Comparison of ENCODE assay signal across 20 mouse cellular contexts in the genomic region with DNA sequence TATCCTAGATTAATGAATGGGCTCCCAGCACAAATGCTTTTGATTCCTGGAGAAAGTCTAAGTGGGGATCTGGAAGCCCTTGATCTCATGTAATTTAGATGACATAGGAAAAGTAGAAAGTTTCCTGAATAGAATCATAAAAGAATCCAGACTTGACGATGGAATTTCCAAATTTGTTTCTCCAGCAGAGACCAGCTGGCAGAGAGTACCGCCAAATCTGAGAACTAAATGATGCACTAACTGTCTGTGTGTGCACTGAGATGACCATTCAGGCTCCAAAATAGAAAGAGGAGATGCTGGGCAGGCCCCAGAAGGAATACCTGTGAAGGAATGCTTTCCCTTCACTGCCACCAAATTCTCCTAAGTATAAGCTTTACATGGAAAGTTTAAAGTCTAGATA.
A peak's percentile ranks its signal among the peaks of the same experiment; 100 is the strongest.
DNase-seq lines count a peak whose midpoint lies in the region; ATAC-seq and TF ChIP-seq lines count a peak whose summit lies in the region.
"Had no signal": no experiment of that assay in that cellular context is flagged by ENCODE, and none has a peak within 500 bp of the region (broad histone marks: within the 10 kb centered on the region; RNA-seq: fewer than 3 reads in every experiment).

No protein-coding gene starts in this region.

- no peaks in the 10 kb centered on the region for H3K9me3 ChIP-seq in forebrain, postnatal 0 days (ENCODE audit: low read length)
- no peaks in the 10 kb centered on the region for H3K9me3 ChIP-seq in forebrain, embryonic 16.5 days (ENCODE audit: control insufficient read depth, low read length)
- H3K9me3 ChIP-seq: embryonic facial prominence, embryonic 13.5 days; embryonic facial prominence, embryonic 15.5 days; forebrain, embryonic 10.5 days; forebrain, embryonic 12.5 days had no signal

- DNase-seq in forebrain, postnatal 0 days = peak; percentile 42
- DNase-seq in frontal cortex, adult 2 months (ENCODE audit: extremely low spot score in 1 of 2, low spot score in 1 of 2) = peak; percentile 3 to 8
- no peak for DNase-seq in frontal cortex, postnatal 36 days (ENCODE audit: low spot score in 2 of 2)
- DNase-seq in brain, embryonic 18.5 days (ENCODE audit: low read depth, low spot score) = peak; percentile 14
- no peak for DNase-seq in spleen, postnatal 10 days (ENCODE audit: low spot score in 2 of 2)
- DNase-seq: adrenal gland, adult 2 months; adrenal gland, postnatal 10 days; adrenal gland, postnatal 25 days; cerebellum, adult 11 months; cerebellum, adult 18-20 months; cerebellum, adult 9-10 months; cerebellum, postnatal 36 days; embryo, embryonic 11 days had no signal

- no peaks in the 10 kb centered on the region for H3K27me3 ChIP-seq in forebrain, postnatal 0 days (ENCODE audit: insufficient read depth, low read length)
- no peaks in the 10 kb centered on the region for H3K27me3 ChIP-seq in forebrain, embryonic 16.5 days (replicated peaks; ENCODE audit: control insufficient read depth, insufficient read depth, low read length)
- H3K27me3 ChIP-seq: embryonic facial prominence, embryonic 13.5 days; embryonic facial prominence, embryonic 15.5 days; forebrain, embryonic 12.5 days had no signal

- no peaks in the 10 kb centered on the region for H3K4me1 ChIP-seq in forebrain, postnatal 0 days (ENCODE audit: insufficient read depth)
- peaks cover 2% of the 10 kb centered on the region for H3K4me1 ChIP-seq in forebrain, embryonic 16.5 days (replicated peaks; ENCODE audit: control insufficient read depth, insufficient read depth, low read length)
- H3K4me1 ChIP-seq: forebrain, embryonic 10.5 days; forebrain, embryonic 12.5 days had no signal

- no peak overlapping the region for H3K9ac ChIP-seq in forebrain, postnatal 0 days
- H3K9ac ChIP-seq in forebrain, embryonic 16.5 days (replicated peaks; ENCODE audit: low read depth, low read length) = no peak overlapping the region
- H3K9ac ChIP-seq: embryonic facial prominence, embryonic 13.5 days; embryonic facial prominence, embryonic 15.5 days; forebrain, embryonic 12.5 days had no signal

- 39% methylated on average over 2 of the region's 2 CpGs for WGBS in forebrain, postnatal 0 days
- 39% methylated on average over 2 of the region's 2 CpGs for WGBS in forebrain, embryonic 16.5 days

- no peak overlapping the region for H3K4me2 ChIP-seq in forebrain, postnatal 0 days (ENCODE audit: low read depth)
- no peak overlapping the region for H3K4me2 ChIP-seq in forebrain, embryonic 16.5 days (ENCODE audit: low read length)
- H3K4me2 ChIP-seq: embryonic facial prominence, embryonic 13.5 days; embryonic facial prominence, embryonic 15.5 days; forebrain, embryonic 12.5 days had no signal

- H3K27ac ChIP-seq in forebrain, postnatal 0 days (ENCODE audit: low read depth, low read length) = no peak overlapping the region
- no peak overlapping the region for H3K27ac ChIP-seq in forebrain, embryonic 16.5 days (ENCODE audit: low read length)
- H3K27ac ChIP-seq: embryonic facial prominence, embryonic 13.5 days; embryonic facial prominence, embryonic 15.5 days; forebrain, embryonic 10.5 days; forebrain, embryonic 12.5 days had no signal

- TF ChIP-seq CTCF in forebrain, postnatal 0 days (IDR thresholded peaks at IDR 0.05; ENCODE audit: low read depth) = no peak

- no peaks in the 10 kb centered on the region for H3K36me3 ChIP-seq in forebrain, postnatal 0 days (ENCODE audit: insufficient read depth)
- H3K36me3 ChIP-seq in forebrain, embryonic 16.5 days (ENCODE audit: control insufficient read depth, insufficient read depth) = no peaks in the 10 kb centered on the region
- H3K36me3 ChIP-seq: embryonic facial prominence, embryonic 13.5 days; embryonic facial prominence, embryonic 15.5 days; forebrain, embryonic 10.5 days; forebrain, embryonic 12.5 days had no signal

- H3K4me3 ChIP-seq in forebrain, postnatal 0 days (ENCODE audit: low read depth, low read length) = no peak overlapping the region
- no peak overlapping the region for H3K4me3 ChIP-seq in forebrain, embryonic 16.5 days (replicated peaks; ENCODE audit: low read length)
- H3K4me3 ChIP-seq: embryonic facial prominence, embryonic 13.5 days; embryonic facial prominence, embryonic 15.5 days; erythroblast, embryonic 14.5 days; forebrain, embryonic 10.5 days; forebrain, embryonic 12.5 days had no signal

- ATAC-seq in forebrain, postnatal 0 days = no peak
- no peak for ATAC-seq in forebrain, embryonic 16.5 days
- ATAC-seq: forebrain, embryonic 14.5 days had no signal

Comparison
In these comparisons a context has a peak if more than half of its experiments do, and no peak if none do; other contexts are left out.
1. DNase-seq: peak in forebrain, postnatal 0 days (single experiment), frontal cortex, adult 2 months (2 of 2) and brain, embryonic 18.5 days (single experiment); none in frontal cortex, postnatal 36 days (0 of 2) and spleen, postnatal 10 days (0 of 2).